Mouse (Mus musculus): ENCODE data around the gene Zfp580.

GRCm38 (mm10) chr7:5102564-5102963 is 51.2 kb downstream of the Zfp580 start:
- TF ChIP-seq NELFE (IDR thresholded peaks at IDR 0.05; ENCODE audit: low read depth, low read length) (no peak), CTCF (IDR thresholded peaks at IDR 0.05 in 2 of 3, conservative IDR thresholded peaks at IDR 0.05 in 1 of 3; ENCODE audit: control insufficient read depth in 1 of 3, insufficient read depth in 1 of 3, low read depth in 2 of 3, low read length in 3 of 3, poor library complexity in 1 of 3, severe bottlenecking in 1 of 3) (no peak), USF1 (IDR thresholded peaks at IDR 0.05; ENCODE audit: low read depth, low read length) (no peak), MYC (IDR thresholded peaks at IDR 0.05; ENCODE audit: low read depth, low read length) (no peak), CHD2 (IDR thresholded peaks at IDR 0.05; ENCODE audit: low read length) (no peak), MAX (IDR thresholded peaks at IDR 0.05; ENCODE audit: low read length) (no peak), POLR2AphosphoS2 (IDR thresholded peaks at IDR 0.05; ENCODE audit: low read length) (no peak), E2F4 (IDR thresholded peaks at IDR 0.05; ENCODE audit: borderline replicate concordance, low read depth, low read length) (no peak), EP300 (IDR thresholded peaks at IDR 0.05; ENCODE audit: low read depth in 1 of 2, low read length in 2 of 2) (no peak)
